Mouse (Mus musculus): ENCODE measurements around the gene Sos1.

DNA sequence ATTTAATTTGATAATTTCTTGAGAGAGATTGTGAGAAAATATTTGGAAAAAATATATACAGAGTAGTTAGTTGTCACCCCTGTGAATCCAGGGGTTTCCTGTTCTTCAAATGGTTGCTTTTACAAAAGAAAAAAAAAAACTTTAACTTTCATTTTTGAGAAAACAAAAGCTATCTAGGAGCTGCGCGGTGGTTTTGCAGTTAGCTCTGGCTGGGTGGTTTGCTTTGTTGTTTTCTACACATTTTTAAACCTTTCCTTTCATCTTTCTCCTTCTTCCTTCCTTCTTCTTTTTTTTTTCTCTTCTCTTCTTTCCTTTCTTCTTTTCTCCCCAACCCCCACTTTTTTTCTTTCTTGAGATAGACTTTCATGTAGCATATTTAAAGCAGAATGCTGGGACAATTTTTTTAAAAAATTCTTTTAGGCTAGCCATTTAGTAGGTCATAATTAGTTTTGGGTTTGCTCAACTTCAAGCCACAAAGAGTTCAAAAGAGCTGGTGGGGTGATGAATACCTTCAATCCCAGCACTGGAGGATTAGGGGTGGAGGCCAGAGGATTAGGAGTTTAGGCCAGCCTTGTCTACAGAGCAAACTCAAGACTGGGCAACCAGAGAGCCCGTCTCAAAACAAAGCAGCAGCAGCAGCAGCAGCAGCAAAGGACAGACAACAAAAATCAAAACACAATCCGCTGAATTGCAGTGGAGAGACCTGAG lies 41.4 kb upstream of the Sos1 start:
- no peak for TF ChIP-seq GATA1 (IDR thresholded peaks at IDR 0.05; ENCODE audit: borderline replicate concordance, low read length)
- no peak for TF ChIP-seq FLI1 (IDR thresholded peaks at IDR 0.05; ENCODE audit: low read length)

Data from megakaryocyte, embryonic 14.5 days (primary cell).